17 mouse cellular contexts compared by ENCODE assay signal in the genomic region with DNA sequence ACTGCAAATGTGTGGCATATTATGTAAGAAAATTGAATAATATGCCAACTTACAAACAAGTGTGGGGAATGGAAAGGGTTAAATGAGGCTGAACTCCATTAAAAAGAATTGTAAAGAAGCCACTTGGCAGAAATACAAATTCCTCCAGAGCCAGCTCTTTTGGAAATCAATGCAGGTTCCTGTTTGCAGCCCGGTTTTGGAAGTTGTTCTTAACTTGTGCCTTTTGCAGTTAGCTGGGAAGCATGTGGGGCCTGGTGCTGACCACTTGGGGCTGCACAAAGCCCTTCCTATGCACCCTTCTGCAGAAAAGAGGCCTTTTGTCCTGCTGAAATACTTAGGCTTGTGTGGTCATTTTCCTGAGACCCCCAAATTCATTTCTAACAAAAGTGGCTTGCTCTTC. TPM values are rescaled to one million over a fixed set of nuclear protein-coding genes. Genes with fewer than 3 reads are reported as not detected.
DNase-seq lines count a peak whose midpoint lies in the region; ATAC-seq and TF ChIP-seq lines count a peak whose summit lies in the region.
"Had no signal": no experiment of that assay in that cellular context is flagged by ENCODE, and none has a peak within 500 bp of the region (broad histone marks: within the 10 kb centered on the region; RNA-seq: fewer than 3 reads in every experiment).

No protein-coding gene starts in this region.

- no peaks in the 10 kb centered on the region for H3K36me3 ChIP-seq in hindbrain, embryonic 15.5 days
- H3K36me3 ChIP-seq in hindbrain, embryonic 12.5 days: no peaks in the 10 kb centered on the region
- H3K36me3 ChIP-seq: forebrain, embryonic 12.5 days had no signal

- 16% methylated on average over 1 of the region's 1 CpGs for WGBS in cerebellum, adult 2 months
- WGBS in hindbrain, embryonic 15.5 days: 26% methylated on average over 1 of the region's 1 CpGs
- WGBS in hindbrain, embryonic 12.5 days: 41% methylated on average over 1 of the region's 1 CpGs

- H3K27me3 ChIP-seq in cerebellum, adult 2 months (ENCODE audit: control insufficient read depth, insufficient read depth, low read length): no peaks in the 10 kb centered on the region
- H3K27me3 ChIP-seq in hindbrain, embryonic 15.5 days: no peaks in the 10 kb centered on the region
- no peaks in the 10 kb centered on the region for H3K27me3 ChIP-seq in hindbrain, embryonic 12.5 days
- H3K27me3 ChIP-seq: forebrain, embryonic 12.5 days had no signal

- peak; percentile 54; the same call in 1 of the 2 replicates for ATAC-seq in hindbrain, embryonic 15.5 days (ENCODE audit: low FRiP score, low read depth)
- ATAC-seq in hindbrain, embryonic 12.5 days (ENCODE audit: low FRiP score): no peak

- H3K4me1 ChIP-seq in cerebellum, adult 2 months (ENCODE audit: control insufficient read depth, insufficient read depth, low read length): no peaks in the 10 kb centered on the region
- H3K4me1 ChIP-seq in hindbrain, embryonic 15.5 days (replicated peaks): no peaks in the 10 kb centered on the region
- H3K4me1 ChIP-seq in hindbrain, embryonic 12.5 days: no peaks in the 10 kb centered on the region

- peak in 1 of 2 experiments; percentile 18 for DNase-seq in cerebellum, adult 2 months
- no peak for DNase-seq in cerebellum, adult 11 months
- DNase-seq in left cerebral cortex, postnatal 4 days: peak; percentile 36
- DNase-seq in left cerebral cortex, adult 9 months (ENCODE audit: low spot score in 2 of 2): no peak
- DNase-seq in brain, adult 2 months (ENCODE audit: low read depth, low spot score): peak; percentile 46
- DNase-seq in spleen, postnatal 10 days (ENCODE audit: low spot score in 2 of 2): no peak
- DNase-seq: embryo, embryonic 11 days; gastrocnemius, postnatal 36 days; kidney, postnatal 36 days; spleen, adult 18-20 months had no signal

- no peak overlapping the region for H3K4me2 ChIP-seq in hindbrain, embryonic 15.5 days
- H3K4me2 ChIP-seq in hindbrain, embryonic 12.5 days (replicated peaks): no peak overlapping the region
- H3K4me2 ChIP-seq: forebrain, embryonic 12.5 days; midbrain, embryonic 11.5 days had no signal

- no peak for TF ChIP-seq POLR2A in cerebellum, adult 2 months (IDR thresholded peaks at IDR 0.05; ENCODE audit: borderline replicate concordance, insufficient read depth, low read length)

- intact Hi-C loops in left cerebral cortex, postnatal 4 days (cut with DNase I): no loop called here

- H3K9me3 ChIP-seq in hindbrain, embryonic 15.5 days: no peaks in the 10 kb centered on the region
- H3K9me3 ChIP-seq in hindbrain, embryonic 12.5 days (replicated peaks): no peaks in the 10 kb centered on the region
- H3K9me3 ChIP-seq: forebrain, embryonic 12.5 days had no signal

- TF ChIP-seq CTCF in cerebellum, adult 2 months (IDR thresholded peaks at IDR 0.05; ENCODE audit: borderline replicate concordance, insufficient read depth, low read depth, low read length): peak; percentile 22; the same call in 1 of the 2 replicates

- H3K27ac ChIP-seq in cerebellum, adult 2 months (ENCODE audit: insufficient read depth, low read length): no peak overlapping the region
- no peak overlapping the region for H3K27ac ChIP-seq in hindbrain, embryonic 15.5 days (replicated peaks)
- no peak overlapping the region for H3K27ac ChIP-seq in hindbrain, embryonic 12.5 days
- H3K27ac ChIP-seq: forebrain, embryonic 12.5 days had no signal

- no peak overlapping the region for H3K4me3 ChIP-seq in cerebellum, adult 2 months (replicated peaks; ENCODE audit: insufficient read depth, low read depth, low read length)
- no peak overlapping the region for H3K4me3 ChIP-seq in hindbrain, embryonic 15.5 days
- H3K4me3 ChIP-seq in hindbrain, embryonic 12.5 days: no peak overlapping the region
- H3K4me3 ChIP-seq: forebrain, embryonic 12.5 days had no signal

- no peak overlapping the region for H3K9ac ChIP-seq in hindbrain, embryonic 15.5 days
- H3K9ac ChIP-seq in hindbrain, embryonic 12.5 days: no peak overlapping the region
- H3K9ac ChIP-seq: forebrain, embryonic 12.5 days had no signal

RNA-seq across cellular contexts. Expression of gene Dhrs2, which starts 1.4 kb away (rescaled TPM):
- 1.2 and 1.4 TPM in 2 replicates for polyA plus RNA-seq in cerebellum, adult 2 months (2012; rRNA removed)
- 1.7 and 2.3 TPM in 2 replicates for polyA plus RNA-seq in hindbrain, embryonic 15.5 days (2015; fragmentation: Nextera tagmentation; extraction: Ambion mirVana)
- 0.17 TPM in 1 of 2 replicates, not detected in the other for polyA plus RNA-seq in hindbrain, embryonic 12.5 days (2016; fragmentation: Nextera tagmentation; extraction: Ambion mirVana)
- not detected for total RNA-seq in left cerebral cortex, postnatal 4 days (2021)
- total RNA-seq: gastrocnemius, postnatal 36 days; heart, postnatal 25 days; neutrophil, adult 5-6 weeks had no signal
- polyA plus RNA-seq: liver, embryonic 16.5 days; midbrain, embryonic 11.5 days had no signal

Comparison
In these comparisons a context has a peak if more than half of its experiments do, and no peak if none do; other contexts are left out.
1. DNase-seq: peak in left cerebral cortex, postnatal 4 days (single experiment) and brain, adult 2 months (single experiment); none in cerebellum, adult 11 months (single experiment), left cerebral cortex, adult 9 months (0 of 2) and spleen, postnatal 10 days (0 of 2).